In genomic region chr3:98067852-98068491, GRCm38 (mm10) we compare ENCODE assay signal across 13 mouse cellular contexts. TPM values are rescaled to one million over a fixed set of nuclear protein-coding genes. Genes with fewer than 3 reads are reported as not detected.
DNase-seq lines count a peak whose midpoint lies in the region; ATAC-seq and TF ChIP-seq lines count a peak whose summit lies in the region.
"Had no signal": no experiment of that assay in that cellular context is flagged by ENCODE, and none has a peak within 500 bp of the region (broad histone marks: within the 10 kb centered on the region; RNA-seq: fewer than 3 reads in every experiment).

No protein-coding gene starts in this region.

- no peaks in the 10 kb centered on the region for H3K9me3 ChIP-seq in heart, postnatal 0 days (replicated peaks; ENCODE audit: control insufficient read depth, low read length)
- no peaks in the 10 kb centered on the region for H3K9me3 ChIP-seq in lung, postnatal 0 days (ENCODE audit: low read length)
- no peaks in the 10 kb centered on the region for H3K9me3 ChIP-seq in intestine, embryonic 15.5 days
- H3K9me3 ChIP-seq in stomach, embryonic 15.5 days = no peaks in the 10 kb centered on the region
- no peaks in the 10 kb centered on the region for H3K9me3 ChIP-seq in midbrain, embryonic 14.5 days (ENCODE audit: control insufficient read depth, low read length)
- H3K9me3 ChIP-seq: midbrain, embryonic 13.5 days had no signal

- peaks cover 25% of the 10 kb centered on the region for H3K4me1 ChIP-seq in heart, postnatal 0 days (ENCODE audit: control insufficient read depth, insufficient read depth)
- H3K4me1 ChIP-seq in lung, postnatal 0 days (ENCODE audit: insufficient read depth, low read depth, low read length) = peaks cover 16% of the 10 kb centered on the region; the same call in 1 of the 2 replicates
- H3K4me1 ChIP-seq in intestine, embryonic 15.5 days (replicated peaks) = peaks cover 23% of the 10 kb centered on the region
- peaks cover 22% of the 10 kb centered on the region for H3K4me1 ChIP-seq in stomach, embryonic 15.5 days
- peaks cover 17% of the 10 kb centered on the region for H3K4me1 ChIP-seq in midbrain, embryonic 14.5 days (ENCODE audit: control insufficient read depth, insufficient read depth, low read length)

- H3K4me3 ChIP-seq in heart, postnatal 0 days (ENCODE audit: low read depth, low read length) = no peak overlapping the region
- H3K4me3 ChIP-seq in lung, postnatal 0 days (ENCODE audit: low read depth, low read length) = no peak overlapping the region
- H3K4me3 ChIP-seq in intestine, embryonic 15.5 days (replicated peaks) = no peak overlapping the region
- no peak overlapping the region for H3K4me3 ChIP-seq in stomach, embryonic 15.5 days (replicated peaks)
- H3K4me3 ChIP-seq in midbrain, embryonic 14.5 days (replicated peaks; ENCODE audit: low read depth, low read length) = no peak overlapping the region
- H3K4me3 ChIP-seq: erythroblast, embryonic 14.5 days; midbrain, embryonic 13.5 days had no signal

- no peak for TF ChIP-seq CTCF in heart, postnatal 0 days (IDR thresholded peaks at IDR 0.05; ENCODE audit: low read depth)
- TF ChIP-seq CTCF in lung, postnatal 0 days (IDR thresholded peaks at IDR 0.05) = no peak

- no peak overlapping the region for H3K4me2 ChIP-seq in heart, postnatal 0 days (ENCODE audit: low read depth, low read length)
- H3K4me2 ChIP-seq in lung, postnatal 0 days (replicated peaks; ENCODE audit: low read depth, low read length) = no peak overlapping the region
- H3K4me2 ChIP-seq in intestine, embryonic 15.5 days (replicated peaks) = no peak overlapping the region
- no peak overlapping the region for H3K4me2 ChIP-seq in stomach, embryonic 15.5 days
- no peak overlapping the region for H3K4me2 ChIP-seq in midbrain, embryonic 14.5 days (ENCODE audit: low read length)
- H3K4me2 ChIP-seq: heart, embryonic 11.5 days; midbrain, embryonic 13.5 days had no signal

- WGBS in heart, postnatal 0 days = 56% methylated on average over 12 of the region's 12 CpGs
- 55% methylated on average over 12 of the region's 12 CpGs for WGBS in lung, postnatal 0 days
- 70% methylated on average over 12 of the region's 12 CpGs for WGBS in intestine, embryonic 15.5 days
- 67% methylated on average over 12 of the region's 12 CpGs for WGBS in stomach, embryonic 15.5 days
- WGBS in midbrain, embryonic 14.5 days = 80% methylated on average over 12 of the region's 12 CpGs

- no peaks in the 10 kb centered on the region for H3K27me3 ChIP-seq in heart, postnatal 0 days (ENCODE audit: control insufficient read depth, insufficient read depth, low read length)
- H3K27me3 ChIP-seq in lung, postnatal 0 days (replicated peaks; ENCODE audit: insufficient read depth, low read length) = no peaks in the 10 kb centered on the region
- no peaks in the 10 kb centered on the region for H3K27me3 ChIP-seq in intestine, embryonic 15.5 days (replicated peaks)
- H3K27me3 ChIP-seq in stomach, embryonic 15.5 days (replicated peaks) = no peaks in the 10 kb centered on the region
- H3K27me3 ChIP-seq in midbrain, embryonic 14.5 days (ENCODE audit: control insufficient read depth, insufficient read depth, low read length) = no peaks in the 10 kb centered on the region
- H3K27me3 ChIP-seq: midbrain, embryonic 13.5 days had no signal

- DNase-seq in heart, postnatal 0 days (ENCODE audit: low spot score) = no peak
- no peak for DNase-seq in heart, adult 8-10 months (ENCODE audit: low spot score)
- peak; percentile 45 for DNase-seq in lung, postnatal 0 days (ENCODE audit: low spot score)
- no peak for DNase-seq in lung, postnatal 36 days
- no peak for DNase-seq in kidney, adult 8-10 months
- no peak for DNase-seq in midbrain, embryonic 14.5 days
- DNase-seq: cerebellum, adult 8-10 months; left cerebral cortex, postnatal 4 days had no signal

- peak overlapping the region; percentile 67 for H3K27ac ChIP-seq in heart, postnatal 0 days (ENCODE audit: low read depth)
- H3K27ac ChIP-seq in lung, postnatal 0 days (ENCODE audit: low read length) = no peak overlapping the region
- peak overlapping the region; percentile 37; the same call in 1 of the 2 replicates for H3K27ac ChIP-seq in intestine, embryonic 15.5 days
- H3K27ac ChIP-seq in stomach, embryonic 15.5 days = peak overlapping the region; percentile 58
- H3K27ac ChIP-seq in midbrain, embryonic 14.5 days (replicated peaks; ENCODE audit: low read depth, low read length) = no peak overlapping the region
- H3K27ac ChIP-seq: midbrain, embryonic 13.5 days had no signal

- peaks cover 15% of the 10 kb centered on the region for H3K36me3 ChIP-seq in heart, postnatal 0 days (replicated peaks; ENCODE audit: control insufficient read depth, insufficient read depth, low read length)
- H3K36me3 ChIP-seq in lung, postnatal 0 days (ENCODE audit: insufficient read depth, low read length) = no peaks in the 10 kb centered on the region
- H3K36me3 ChIP-seq in intestine, embryonic 15.5 days = peaks cover 12% of the 10 kb centered on the region
- H3K36me3 ChIP-seq in stomach, embryonic 15.5 days = peaks cover 13% of the 10 kb centered on the region
- H3K36me3 ChIP-seq in midbrain, embryonic 14.5 days (ENCODE audit: control insufficient read depth, insufficient read depth, low read length) = 0 out of 2 replicates have a peak, but pooled peaks cover 4% of the 10 kb centered on the region

- H3K9ac ChIP-seq in heart, postnatal 0 days (replicated peaks; ENCODE audit: low read depth, low read length) = no peak overlapping the region
- no peak overlapping the region for H3K9ac ChIP-seq in lung, postnatal 0 days (replicated peaks; ENCODE audit: low read depth)
- H3K9ac ChIP-seq in intestine, embryonic 15.5 days = no peak overlapping the region
- H3K9ac ChIP-seq in stomach, embryonic 15.5 days = no peak overlapping the region
- H3K9ac ChIP-seq in midbrain, embryonic 14.5 days (replicated peaks; ENCODE audit: low read length) = no peak overlapping the region
- H3K9ac ChIP-seq: midbrain, embryonic 13.5 days had no signal

- ATAC-seq in heart, postnatal 0 days (ENCODE audit: insufficient read depth, low read depth) = no peak
- ATAC-seq in lung, postnatal 0 days = 0 out of 2 replicates have a peak, but pooled peaks have one; percentile 10
- no peak for ATAC-seq in intestine, embryonic 15.5 days
- ATAC-seq in stomach, embryonic 15.5 days (ENCODE audit: insufficient read depth, low FRiP score, low read depth) = no peak
- ATAC-seq in midbrain, embryonic 14.5 days (ENCODE audit: low FRiP score, low TSS enrichment) = no peak
- ATAC-seq: midbrain, embryonic 13.5 days had no signal

- no peak for TF ChIP-seq EP300 in heart, postnatal 0 days (IDR thresholded peaks at IDR 0.05; ENCODE audit: low read depth)
- no peak for TF ChIP-seq EP300 in lung, postnatal 0 days (IDR thresholded peaks at IDR 0.05)

RNA-seq across cellular contexts. Expression of gene Notch2, which starts 54.6 kb away (rescaled TPM):
- 40.2 and 53.7 TPM in 2 replicates for total RNA-seq in heart, postnatal 0 days (2014; rRNA removed; ENCODE audit: low replicate concordance)
- polyA plus RNA-seq in heart, postnatal 0 days (2015; fragmentation: Nextera tagmentation; extraction: Ambion mirVana) = 5.5 and 6.0 TPM in 2 replicates
- total RNA-seq in heart, adult 8-10 months (2022) = 10 to 100 TPM; 15.1 to 20.0 (median 15.4) TPM
- polyA plus RNA-seq in lung, postnatal 0 days (2015; fragmentation: Nextera tagmentation; extraction: Ambion mirVana) = 18.3 and 20.1 TPM in 2 replicates
- polyA plus RNA-seq in intestine, embryonic 15.5 days (2015; fragmentation: Nextera tagmentation; extraction: Ambion mirVana) = 15.8 and 17.9 TPM in 2 replicates
- polyA plus RNA-seq in stomach, embryonic 15.5 days (2015; fragmentation: Nextera tagmentation; extraction: Ambion mirVana) = 21.4 and 24.7 TPM in 2 replicates
- polyA plus RNA-seq in midbrain, embryonic 14.5 days (2014; fragmentation: Nextera tagmentation; extraction: Ambion mirVana) = 5.2 and 10.8 TPM in 2 replicates

Comparison
In these comparisons a context has a peak if more than half of its experiments do, and no peak if none do; other contexts are left out.
1. H3K27ac ChIP-seq: peak in heart, postnatal 0 days (single experiment), intestine, embryonic 15.5 days (single experiment) and stomach, embryonic 15.5 days (single experiment); none in lung, postnatal 0 days (single experiment) and midbrain, embryonic 14.5 days (single experiment).